Mouse (Mus musculus) olfactory bulb, adult 2 months (tissue): Measurements from ENCODE around the gene Grn. TPM values are rescaled to one million over a fixed set of nuclear protein-coding genes. Genes with fewer than 3 reads are reported as not detected.

Experiments used
- H3K27ac ChIP-seq: fragments of 200-500 bp; 2 replicates; pipeline ENCODE4 v1.5.1; 2012; ENCODE audit warnings: low read depth, low read length; ENCODE audit not compliant: insufficient read depth
- H3K4me1 ChIP-seq: fragments of 200-500 bp; 2 replicates; pipeline ENCODE4 v1.6.1; 2012; ENCODE audit warnings: low read length; ENCODE audit not compliant: control insufficient read depth, insufficient read depth
- H3K4me3 ChIP-seq: fragments of 200-500 bp; 2 replicates; pipeline ENCODE4 v1.5.1; 2012; ENCODE audit warnings: mild to moderate bottlenecking, low read depth, low read length, moderate library complexity; ENCODE audit not compliant: insufficient read depth
- CTCF ChIP-seq: fragments of 200-500 bp; IDR thresholded peaks from 2 replicates; pipeline ENCODE4 v1.5.1; 2012; ENCODE audit warnings: low read depth, mild to moderate bottlenecking, low read length, moderate library complexity; ENCODE audit not compliant: insufficient read depth
- POLR2A ChIP-seq: fragments of 200-500 bp; IDR thresholded peaks from 2 replicates; pipeline ENCODE4 v1.6.1; 2012; ENCODE audit warnings: mild to moderate bottlenecking, low read depth, low read length, moderate library complexity; ENCODE audit not compliant: insufficient read depth
- WGBS: fragments of 180-500 bp; shearing (Covaris S2); methylation state at CpG from one replicate; pipeline ENCODE4 v1.1.7; 2018; 5-methylcytosine and 5-hydroxymethylcytosine counted together
- polyA plus RNA-seq: library from polyadenylated mRNA; stranded (reverse); fragments of >200 nt; gene quantifications from 2 replicates; pipeline ENCODE4 v1.2.4, GENCODE M21; 2012; ENCODE audit warnings: low replicate concordance; ENCODE audit not compliant: missing spikeins, insufficient read depth, insufficient read length

The Grn gene
- polyA plus RNA-seq, 1 experiment: not detected

DNA sequence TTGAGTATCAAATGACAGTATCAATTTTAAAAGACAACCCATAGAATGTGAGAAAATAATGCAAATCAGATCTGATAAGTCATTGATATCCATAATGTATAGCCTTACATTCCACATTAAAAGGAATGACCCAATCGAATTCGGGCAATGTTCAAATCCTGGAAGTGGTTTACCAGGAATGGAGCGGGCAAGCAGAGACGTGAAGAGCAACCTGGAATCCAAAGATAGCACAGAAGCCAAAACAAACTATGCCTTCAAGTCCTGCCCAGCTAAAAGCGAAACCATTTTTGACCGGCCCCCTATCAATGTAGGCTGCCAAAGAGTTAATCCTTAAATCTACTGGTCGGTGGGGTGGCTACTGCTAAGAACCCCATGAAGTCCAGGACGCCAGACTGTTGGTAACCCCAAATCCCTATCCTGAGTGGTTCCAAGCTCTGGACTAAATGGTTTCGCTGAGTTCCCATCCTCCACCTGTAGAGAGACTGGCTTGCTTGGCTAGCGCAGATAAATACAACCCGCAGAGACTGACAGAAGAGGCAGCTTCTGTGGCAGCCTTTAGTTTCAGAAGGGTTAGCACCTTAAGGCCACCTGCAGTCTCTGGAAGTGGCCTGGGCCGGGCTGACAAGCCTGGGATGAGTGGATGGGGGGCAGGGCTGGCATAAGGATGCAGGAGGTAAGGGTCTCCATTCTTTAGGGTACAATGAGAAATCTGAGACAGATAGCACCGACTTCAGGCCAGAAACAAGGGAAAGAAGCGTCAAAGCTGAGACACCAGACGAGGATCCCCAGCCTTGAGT lies 37.5 kb upstream of the Grn start:
- Histone ChIP-seq H3K4me3 (peak overlapping the region; percentile 46), H3K27ac (peak overlapping the region; percentile 91), H3K4me1 (peaks cover 27% of the 10 kb centered on the region)
- 19% methylated on average over 15 of the region's 15 CpGs for WGBS
- TF ChIP-seq CTCF (no peak), POLR2A (no peak)

DNA sequence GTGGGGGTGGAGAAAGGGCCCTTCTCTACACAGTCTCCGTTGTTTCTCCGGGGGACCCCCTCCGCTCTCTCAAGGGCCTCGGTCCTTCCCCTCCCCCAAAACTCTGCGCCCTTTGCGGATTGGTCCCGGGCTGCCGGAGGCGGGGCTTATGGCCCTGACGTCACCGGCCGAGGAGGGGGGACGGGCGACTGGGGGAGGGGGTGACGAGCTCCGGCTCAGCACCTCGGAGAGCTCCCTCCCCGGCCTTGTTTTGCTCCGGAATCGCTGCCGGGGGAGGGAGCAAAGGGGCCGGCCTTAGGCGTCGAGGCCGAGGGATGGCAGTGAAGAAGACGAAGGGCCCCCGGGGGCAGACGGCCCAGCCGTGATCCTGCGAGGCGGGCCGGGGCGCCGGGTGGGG lies 36.9 kb upstream of the Grn start, which contains the start of gene Rundc3a:
Gene Rundc3a (plus strand): TSS at position 166 of the 397 bp plus-strand sequence.
- Histone ChIP-seq H3K4me3 (peak within 1 kb of the TSS; percentile 88), H3K4me1 (peaks cover 33% of the 10 kb centered on the region), H3K27ac (peak within 1 kb of the TSS; percentile 95)
- no peak for TF ChIP-seq CTCF
- peak; percentile 73 for TF ChIP-seq POLR2A
- WGBS: under 1% methylated on average over 34 of the region's 34 CpGs

DNA sequence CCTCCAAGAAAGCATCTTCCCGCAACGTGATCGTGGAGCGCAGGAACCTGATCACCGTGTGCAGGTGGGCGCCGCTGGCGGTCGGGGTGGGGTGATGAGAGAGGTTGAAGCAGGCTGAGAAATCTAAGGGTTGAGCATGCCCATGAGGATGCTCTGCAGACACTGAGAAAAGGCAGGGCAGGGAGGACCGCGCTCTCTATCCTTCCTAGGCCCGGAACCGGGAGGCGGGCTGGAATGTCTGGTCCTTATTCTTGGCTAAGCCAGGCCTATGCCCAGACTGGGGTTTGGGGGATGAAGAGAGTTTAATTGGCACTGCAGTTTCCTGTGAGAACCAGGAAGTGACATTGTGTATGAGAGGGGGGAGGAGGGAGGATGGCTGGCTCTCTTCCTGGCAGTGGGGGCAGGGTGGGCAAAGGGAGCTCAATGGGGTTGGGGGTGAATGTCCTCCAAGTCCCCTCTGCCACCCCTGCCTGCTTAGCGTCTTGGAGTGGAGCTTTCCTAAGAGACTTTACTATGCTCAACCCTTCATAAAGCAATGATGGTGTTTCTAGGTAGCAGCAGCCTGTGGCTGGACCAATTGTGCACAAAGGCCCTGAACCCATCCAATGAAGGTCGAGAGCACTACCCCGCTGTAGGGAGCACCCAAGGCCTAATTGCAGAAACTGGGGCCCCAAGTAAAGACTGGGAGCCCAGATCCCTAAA lies 36.2 kb upstream of the Grn start:
- 3% methylated on average over 17 of the region's 17 CpGs for WGBS
- TF ChIP-seq POLR2A: no peak; the same call in 1 of the 2 replicates
- no peak for TF ChIP-seq CTCF

DNA sequence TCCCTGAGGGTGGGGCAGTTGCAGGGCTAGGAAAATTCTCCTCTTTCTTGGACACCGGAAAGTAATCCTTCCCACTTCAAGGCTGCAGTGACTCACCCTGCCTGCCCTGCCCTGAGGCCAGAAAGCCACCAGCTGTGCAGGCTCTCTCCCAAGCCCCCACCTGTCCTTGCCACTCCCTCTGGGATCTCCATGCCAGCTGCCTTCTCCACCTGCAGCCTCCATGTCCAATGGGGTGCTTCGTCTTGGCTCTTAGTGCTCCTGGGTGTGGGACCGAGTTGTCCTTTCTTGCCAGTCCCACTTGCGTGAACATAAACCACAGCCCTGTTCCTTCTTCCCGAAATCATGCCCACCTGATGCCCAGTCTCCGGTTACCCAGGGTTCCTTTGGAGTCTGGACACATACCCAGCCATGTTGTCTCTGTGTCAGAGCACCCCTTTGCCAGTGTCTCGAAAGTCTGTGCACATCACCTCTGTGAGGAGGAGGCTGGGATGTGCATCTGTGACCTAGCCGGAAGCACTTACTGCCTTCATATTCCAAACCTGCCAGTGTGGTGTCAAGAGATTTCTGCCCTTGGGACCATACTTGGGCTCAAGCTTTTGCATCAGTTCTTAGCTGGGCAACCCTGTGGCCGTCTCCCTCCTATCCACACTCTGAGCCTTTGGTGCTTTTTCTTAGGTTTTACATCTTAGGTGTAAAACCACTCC lies 35.5 kb upstream of the Grn start:
- peak overlapping the region; percentile 88 for H3K4me3 ChIP-seq
- no peak for TF ChIP-seq POLR2A
- no peak for TF ChIP-seq CTCF
- peaks cover 41% of the 10 kb centered on the region for H3K4me1 ChIP-seq
- 28% methylated on average over 9 of the region's 9 CpGs for WGBS
- peak overlapping the region; percentile 95 for H3K27ac ChIP-seq

More for the DNA sequence above, 36.2 kb upstream of the Grn start:
- Histone ChIP-seq H3K4me3 (peak overlapping the region; percentile 88), H3K27ac (peak overlapping the region; percentile 95), H3K4me1 (peaks cover 34% of the 10 kb centered on the region)

DNA sequence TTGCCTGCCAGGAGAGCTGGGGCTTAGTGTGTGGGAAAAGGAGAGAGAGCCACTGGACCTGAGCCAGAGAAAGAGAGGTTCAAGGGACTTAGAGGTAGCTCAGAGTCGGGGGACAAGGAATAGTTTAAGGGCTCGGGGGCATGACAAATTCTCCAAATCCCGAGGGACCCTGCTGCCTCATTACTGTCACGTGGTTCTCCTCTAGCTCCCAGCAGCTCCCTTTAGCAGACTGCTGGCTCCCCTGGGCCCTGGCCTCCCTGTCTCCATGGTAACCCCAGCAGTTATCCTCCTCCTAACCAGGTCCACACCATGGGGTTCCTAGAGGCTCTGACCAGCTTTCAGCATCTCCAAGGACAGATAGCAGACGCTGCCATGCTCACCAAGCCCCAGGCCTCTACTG lies 34.9 kb upstream of the Grn start:
- TF ChIP-seq CTCF (no peak), POLR2A (no peak)
- H3K4me1 ChIP-seq: peaks cover 47% of the 10 kb centered on the region
- peak overlapping the region; percentile 88 for H3K4me3 ChIP-seq
- WGBS: 3% methylated on average over 5 of the region's 5 CpGs
- H3K27ac ChIP-seq: peak overlapping the region; percentile 95

DNA sequence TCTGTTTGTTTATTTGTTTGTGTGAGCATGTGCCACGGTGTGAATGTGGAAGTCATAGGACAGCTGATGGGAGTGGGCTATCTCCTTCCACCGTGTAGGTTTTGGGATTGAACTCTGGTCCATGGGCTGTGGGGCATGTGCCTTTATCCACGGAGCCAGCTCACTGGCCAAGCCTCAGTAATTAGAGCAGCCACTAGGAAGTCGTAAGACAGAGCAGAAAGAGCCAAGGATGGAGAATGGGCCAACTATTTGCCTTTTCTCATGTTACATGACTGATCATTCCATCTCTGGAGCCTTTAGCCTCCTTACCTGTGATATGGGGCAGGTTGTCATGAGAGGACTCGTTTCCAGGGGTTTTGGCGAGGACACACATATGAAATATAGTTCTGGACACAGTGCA lies 33.9 kb upstream of the Grn start:
- peak overlapping the region; percentile 26 for H3K4me3 ChIP-seq
- H3K4me1 ChIP-seq: peaks cover 53% of the 10 kb centered on the region
- WGBS: 34% methylated on average over 6 of the region's 6 CpGs
- H3K27ac ChIP-seq: peak overlapping the region; percentile 29; the same call in 1 of the 2 replicates
- TF ChIP-seq CTCF (no peak), POLR2A (no peak)

DNA sequence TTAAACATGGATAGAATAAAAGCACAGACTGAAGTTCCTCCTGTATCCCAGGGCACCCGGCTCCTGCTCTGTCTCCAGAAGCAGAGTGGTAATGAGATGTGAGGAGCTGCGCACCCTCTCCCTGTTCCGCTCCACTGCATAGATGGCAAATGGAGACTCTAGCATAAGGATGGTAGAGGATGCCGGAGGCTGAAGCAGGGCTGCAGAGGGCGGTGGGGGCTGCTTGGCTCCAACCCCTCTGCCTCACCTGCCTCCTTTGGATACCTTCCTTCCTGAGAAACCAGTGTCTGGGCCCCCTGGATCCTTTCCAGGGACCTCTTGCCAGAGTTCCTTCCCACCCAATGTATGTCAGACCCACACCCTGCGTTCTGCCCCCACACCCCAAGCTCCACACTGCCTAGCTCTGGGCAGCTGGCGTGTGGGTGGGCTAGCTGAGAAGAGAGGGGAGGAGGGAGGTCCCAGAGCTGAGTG lies 33.4 kb upstream of the Grn start:
- peak overlapping the region; percentile 29; the same call in 1 of the 2 replicates for H3K27ac ChIP-seq
- H3K4me3 ChIP-seq: peak overlapping the region; percentile 26
- 28% methylated on average over 7 of the region's 7 CpGs for WGBS
- TF ChIP-seq CTCF: no peak
- no peak for TF ChIP-seq POLR2A
- H3K4me1 ChIP-seq: peaks cover 53% of the 10 kb centered on the region

DNA sequence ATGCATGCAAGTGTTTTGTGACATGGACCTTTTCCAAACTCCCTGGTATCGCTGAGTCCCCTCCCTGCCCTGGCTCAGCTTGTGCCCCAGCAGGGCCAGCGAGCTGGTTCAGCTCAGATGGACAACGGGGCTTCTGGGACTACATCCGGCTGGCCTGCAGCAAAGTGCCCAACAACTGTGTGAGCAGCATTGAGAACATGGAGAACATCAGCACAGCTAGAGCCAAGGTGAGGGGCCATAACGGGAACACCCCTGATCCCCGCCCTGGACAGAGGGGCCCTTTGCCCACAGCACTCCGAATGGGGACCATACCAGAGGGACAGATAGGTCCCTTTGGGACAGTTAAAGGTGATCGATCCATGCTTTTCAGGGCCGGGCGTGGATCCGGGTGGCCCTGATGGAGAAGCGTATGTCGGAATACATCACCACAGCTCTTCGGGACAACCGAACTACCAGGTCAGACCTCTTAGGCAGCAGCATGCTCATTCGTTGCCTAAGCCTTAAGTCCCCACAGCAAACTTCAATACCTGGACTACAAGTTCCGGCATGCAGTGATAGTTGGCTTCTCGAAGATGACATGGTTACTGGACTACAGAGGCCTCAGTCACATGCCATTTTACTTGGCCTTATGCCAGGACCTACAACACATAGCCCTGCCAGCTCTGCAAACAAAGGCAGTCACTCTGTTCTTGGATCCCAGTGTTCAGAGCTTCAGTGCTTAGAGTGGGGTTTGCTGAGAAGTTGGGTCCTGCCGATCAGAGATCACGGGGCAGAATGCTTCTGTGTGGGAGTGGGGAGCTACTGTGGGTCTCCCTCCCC lies 31.9 kb upstream of the Grn start:
- TF ChIP-seq POLR2A: no peak
- TF ChIP-seq CTCF: no peak
- no peak overlapping the region for H3K4me3 ChIP-seq
- peaks cover 51% of the 10 kb centered on the region for H3K4me1 ChIP-seq
- H3K27ac ChIP-seq: no peak overlapping the region
- WGBS: 65% methylated on average over 20 of the region's 20 CpGs
